Mouse (Mus musculus) lung, postnatal 4 days (tissue): ENCODE results near the gene Ltb.
A peak's percentile ranks its signal among the peaks of the same experiment; 100 is the strongest.

Experiments used
- DNase-seq, 2 experiments: peaks; one replicate each; pipeline ENCODE4 v3.0.0; 2021

Ltb gene

DNA sequence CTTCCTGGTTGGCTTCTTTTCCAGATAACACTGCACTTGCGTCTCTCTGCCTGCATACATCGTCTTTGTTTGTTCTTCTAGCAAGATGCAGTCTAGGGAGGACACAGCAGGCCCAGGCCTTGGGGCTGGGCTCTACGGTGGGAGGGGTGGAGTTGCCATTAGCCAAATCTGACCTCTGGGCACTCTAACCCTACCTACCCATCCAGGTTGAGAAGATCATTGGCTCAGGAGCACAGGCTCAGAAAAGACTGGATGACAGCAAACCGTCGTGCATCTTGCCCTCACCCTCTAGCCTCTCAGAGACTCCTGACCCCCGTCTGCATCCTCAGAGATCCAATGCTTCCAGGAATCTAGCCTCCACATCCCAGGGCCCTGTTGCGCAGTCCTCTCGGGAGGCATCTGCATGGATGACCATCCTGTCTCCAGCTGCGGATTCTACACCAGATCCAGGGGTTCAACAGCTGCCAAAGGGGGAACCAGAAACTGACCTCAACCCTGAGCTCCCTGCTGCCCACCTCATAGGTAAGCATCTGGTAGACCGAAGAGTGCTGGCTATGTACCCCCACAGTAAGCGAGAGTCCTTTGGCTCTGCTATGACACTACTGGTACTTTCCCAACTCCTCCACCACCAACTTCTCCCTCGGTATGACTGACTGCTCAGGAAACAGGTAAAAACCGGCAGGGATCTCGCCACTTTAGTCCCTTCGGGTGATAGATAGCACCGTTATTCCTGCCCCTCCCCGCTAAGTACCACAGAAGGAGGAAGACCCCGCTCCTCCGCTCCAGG is 798 bp downstream of the Ltb start:
- no peak for DNase-seq

DNA sequence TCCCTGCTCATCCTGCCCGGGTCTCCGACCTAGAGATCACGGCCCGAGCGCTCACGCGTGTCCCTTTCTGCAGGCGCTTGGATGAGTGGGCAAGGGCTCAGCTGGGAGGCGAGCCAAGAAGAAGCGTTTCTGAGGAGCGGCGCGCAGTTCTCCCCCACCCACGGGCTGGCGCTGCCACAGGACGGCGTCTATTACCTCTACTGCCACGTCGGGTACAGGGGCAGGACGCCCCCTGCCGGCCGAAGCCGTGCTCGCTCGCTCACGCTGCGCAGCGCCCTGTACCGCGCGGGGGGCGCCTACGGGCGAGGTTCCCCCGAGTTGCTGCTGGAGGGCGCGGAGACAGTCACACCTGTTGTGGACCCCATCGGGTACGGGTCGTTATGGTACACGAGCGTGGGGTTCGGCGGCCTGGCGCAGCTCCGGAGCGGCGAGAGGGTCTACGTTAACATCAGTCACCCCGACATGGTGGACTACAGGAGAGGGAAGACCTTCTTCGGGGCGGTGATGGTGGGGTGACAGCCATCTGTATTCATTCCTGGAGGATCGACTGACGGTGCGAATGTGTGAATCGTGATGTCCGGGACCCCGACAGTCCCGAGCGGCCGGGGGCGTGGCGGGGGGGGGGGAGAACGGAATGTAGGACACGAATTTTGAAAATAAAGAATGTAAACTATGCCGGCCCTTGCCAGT is 1.5 kb downstream of the Ltb start:
- peak; percentile 88 to 90 for DNase-seq

DNA sequence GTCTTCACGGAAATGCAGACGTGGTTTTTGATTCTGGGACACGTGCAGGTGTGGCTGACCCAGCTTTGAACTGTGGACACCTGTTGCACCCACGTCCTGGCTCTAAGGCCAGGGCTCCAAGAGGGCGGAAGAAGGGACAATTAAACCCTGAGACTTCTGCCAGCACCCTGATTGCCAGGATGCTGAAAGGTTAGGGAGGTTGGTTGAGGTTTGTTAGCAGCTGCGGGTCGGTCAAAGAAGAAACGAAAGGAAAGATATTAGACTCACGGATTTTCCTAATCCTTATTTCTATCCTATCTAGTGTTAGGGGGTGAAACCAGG is 2.0 kb downstream of the Ltb start:
- DNase-seq: no peak

DNA sequence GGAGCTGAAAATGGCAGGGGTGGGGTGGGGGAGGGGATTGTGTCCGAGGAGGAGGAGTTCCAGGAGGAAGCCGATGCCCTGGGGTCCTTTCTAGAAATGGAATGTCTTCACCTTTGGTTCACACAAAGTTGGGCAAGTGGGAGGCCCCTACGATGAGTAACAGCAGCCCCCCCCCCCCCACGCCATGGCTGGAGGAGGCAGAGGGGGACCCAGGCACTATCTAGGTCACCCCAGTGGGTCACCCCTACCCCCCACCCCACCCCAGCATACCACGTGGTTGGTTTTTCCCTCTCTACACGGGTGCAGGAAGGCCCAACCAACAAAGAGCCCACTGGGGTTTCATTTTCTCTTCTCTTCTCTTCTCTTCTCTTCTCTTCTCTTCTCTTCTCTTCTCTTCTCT is 2.9 kb downstream of the Ltb start:
- no peak for DNase-seq

DNA sequence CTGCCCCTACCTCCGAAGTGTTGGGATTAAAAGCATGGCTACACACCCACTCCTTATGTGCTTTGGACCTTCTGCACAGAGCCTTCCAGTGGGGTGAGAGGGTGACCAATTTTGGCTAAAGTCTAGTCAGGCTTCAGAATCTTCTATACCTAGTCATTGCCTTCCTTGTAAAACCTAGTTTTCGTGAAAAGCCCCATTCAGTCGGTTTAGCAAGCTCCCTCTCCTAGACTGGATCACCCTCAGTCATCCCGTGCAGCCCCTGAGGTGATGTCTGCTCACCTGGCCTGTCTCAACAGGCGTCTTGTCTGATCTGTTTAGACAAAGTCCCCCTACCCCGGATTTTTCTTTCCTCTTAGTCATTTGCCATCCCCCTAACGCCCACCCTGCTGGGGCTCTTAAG is 3.8 kb downstream of the Ltb start:
- no peak for DNase-seq

DNA sequence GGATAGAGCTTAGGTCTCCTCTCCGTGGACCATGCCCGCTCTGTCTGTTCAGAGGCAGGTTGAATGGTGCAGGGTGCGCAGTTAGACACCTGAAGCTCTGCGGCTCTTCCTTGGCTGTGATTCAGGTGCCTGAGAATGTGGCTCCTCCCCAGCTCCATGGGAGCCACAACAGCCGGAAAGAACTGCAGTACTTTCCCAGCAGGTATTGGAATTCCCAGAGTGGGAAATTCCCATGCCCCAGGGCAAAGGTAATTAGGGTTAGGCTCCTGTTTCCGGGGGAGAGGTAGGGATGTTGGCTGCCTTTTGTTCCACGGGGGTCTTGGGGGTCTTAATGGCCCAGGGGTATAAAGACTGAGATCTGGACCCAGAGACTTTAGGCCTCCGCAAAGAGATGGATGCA is 4.7 kb downstream of the Ltb start:
- DNase-seq: no peak

DNA sequence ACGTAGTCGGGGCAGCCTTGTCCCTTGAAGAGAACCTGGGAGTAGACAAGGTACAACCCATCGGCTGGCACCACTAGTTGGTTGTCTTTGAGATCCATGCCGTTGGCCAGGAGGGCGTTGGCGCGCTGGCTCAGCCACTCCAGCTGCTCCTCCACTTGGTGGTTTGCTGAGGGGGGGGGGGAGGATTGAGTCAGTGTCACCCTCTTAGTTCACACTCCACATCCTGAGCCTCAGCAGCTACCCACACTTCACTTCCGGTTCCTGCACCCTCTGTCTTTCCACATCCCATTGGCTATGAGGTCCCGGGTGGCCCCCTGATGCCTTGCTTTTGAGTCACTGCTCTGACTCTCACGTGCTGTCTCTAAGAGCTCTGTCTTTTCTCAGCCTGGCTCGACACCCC is 6.2 kb downstream of the Ltb start:
- peak; percentile 53 to 55 for DNase-seq

DNA sequence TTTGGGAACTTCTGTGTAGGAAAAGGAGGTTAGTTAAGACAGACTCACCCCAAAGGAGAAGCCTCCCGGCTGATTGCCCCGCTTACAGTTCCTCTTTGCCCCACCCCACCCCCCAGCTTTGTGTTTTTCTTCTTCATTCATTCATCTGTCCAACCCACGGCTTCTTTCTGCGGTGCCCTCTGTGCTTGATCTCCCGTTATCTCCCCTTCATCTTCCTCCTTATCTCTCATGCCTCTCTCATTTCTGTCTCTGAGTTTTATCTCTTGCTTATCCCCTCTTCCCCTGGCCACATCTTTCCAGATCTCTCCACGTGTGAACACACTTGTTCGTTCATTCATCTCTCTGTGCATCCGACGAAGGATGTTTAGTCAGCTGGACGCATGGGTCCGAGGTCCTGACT is 6.9 kb downstream of the Ltb start:
- no peak for DNase-seq

DNA sequence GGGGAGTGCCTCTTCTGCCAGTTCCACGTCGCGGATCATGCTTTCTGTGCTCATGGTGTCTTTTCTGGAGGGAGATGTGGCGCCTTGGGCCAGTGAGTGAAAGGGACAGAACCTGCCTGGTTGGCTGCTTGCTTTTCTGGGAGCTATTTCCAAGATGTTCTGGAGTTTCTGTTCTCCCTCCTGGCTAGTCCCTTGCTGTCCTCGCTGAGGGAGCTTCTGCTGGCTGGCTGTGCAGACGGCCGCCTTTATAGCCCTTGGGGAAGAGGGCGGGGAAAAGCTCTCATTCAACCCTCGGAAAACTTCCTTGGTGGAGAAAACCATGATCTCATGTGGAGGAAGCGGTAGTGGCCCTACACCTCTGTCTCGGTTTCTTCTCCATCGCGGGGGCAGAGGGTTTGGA is 7.5 kb downstream of the Ltb start, which contains the start of gene Tnf:
TSS of gene Tnf (minus strand) at position 221 of the 400 bp plus-strand sequence.
- DNase-seq: peak; percentile 67 to 80

DNA sequence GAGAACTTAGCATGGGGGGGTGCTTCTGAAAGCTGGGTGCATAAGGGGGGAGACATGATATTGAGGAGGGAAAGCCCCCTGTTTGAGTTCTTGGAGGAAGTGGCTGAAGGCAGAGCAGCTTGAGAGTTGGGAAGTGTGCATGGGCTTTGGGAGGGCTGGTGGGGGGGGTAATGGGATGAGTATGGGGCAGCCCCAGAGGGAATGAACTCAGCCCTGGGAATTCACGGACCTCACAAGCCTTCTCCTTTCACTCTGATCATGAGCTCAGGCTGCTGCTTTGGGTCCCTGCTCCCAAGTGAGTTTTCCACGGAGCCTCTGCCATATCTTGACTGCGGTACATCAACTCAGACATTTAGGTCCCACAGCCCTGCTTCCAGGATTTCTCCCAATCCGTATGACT is 8.2 kb downstream of the Ltb start:
- DNase-seq: no peak

DNA sequence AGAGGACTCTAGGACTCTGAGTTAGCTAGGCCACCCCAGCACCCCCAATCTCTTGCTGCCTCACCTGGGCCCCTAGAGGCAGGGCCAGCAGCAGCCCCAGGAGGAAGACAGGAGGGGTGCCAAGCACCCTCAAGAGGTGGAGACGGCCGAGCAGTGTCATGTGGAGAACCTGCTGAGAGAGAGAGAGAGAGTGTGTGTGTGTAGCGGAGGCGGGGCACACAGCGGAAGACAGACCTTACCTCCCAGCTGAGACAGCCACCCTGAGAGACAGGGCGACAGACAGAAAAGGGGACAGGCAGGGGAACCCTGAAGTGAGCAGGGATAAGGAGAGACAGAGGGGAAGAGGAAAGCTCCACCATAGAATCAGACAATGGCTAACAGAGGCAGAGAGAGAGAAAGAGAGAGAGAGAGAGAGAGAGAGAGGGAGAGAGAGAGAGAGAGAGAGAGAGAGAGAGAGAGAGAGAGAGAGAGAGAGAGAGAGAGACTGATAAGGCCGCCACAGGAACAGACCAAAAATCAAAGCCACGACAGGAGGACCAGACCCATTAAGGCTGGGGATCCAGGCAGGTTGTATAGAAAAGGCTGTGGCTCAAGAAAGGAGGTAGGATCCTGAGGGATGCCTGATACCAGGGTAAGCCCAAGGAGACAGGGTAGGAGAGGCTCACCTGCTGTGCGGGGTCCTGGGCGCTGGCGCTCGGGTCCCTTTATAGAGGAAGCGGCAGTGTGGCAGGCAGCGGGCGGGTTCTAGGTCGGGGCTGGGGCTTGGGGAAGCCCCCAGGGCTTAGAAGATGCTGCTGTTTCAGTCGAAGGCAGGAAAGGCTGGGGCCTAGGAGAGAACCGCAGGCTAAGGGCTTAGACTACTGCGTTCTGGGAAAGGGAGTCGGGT is 10.5 kb downstream of the Ltb start, which contains the start of gene Lta:
TSS of gene Lta (minus strand) at position 858 of the 886 bp plus-strand sequence.
- no peak for DNase-seq

DNA sequence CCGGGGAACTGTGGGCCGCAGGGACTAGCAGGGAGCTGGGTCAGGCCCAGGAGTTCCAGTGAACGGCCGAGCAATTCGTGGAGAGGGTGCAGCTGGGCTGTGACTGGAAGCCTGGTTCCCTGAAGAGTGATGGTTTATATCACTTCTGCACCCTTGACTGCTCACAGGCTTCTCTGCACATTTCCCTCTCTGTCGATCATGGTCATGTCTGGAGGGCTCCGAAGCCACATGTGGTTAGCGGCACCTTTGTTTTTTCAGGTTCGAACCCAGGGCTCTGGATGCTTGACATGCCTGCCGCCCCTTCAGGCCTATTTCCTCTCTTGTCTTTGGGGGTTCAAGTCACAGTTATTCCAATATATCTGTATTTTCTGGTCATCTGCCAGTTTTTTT is 11.1 kb downstream of the Ltb start:
- DNase-seq: no peak

DNA sequence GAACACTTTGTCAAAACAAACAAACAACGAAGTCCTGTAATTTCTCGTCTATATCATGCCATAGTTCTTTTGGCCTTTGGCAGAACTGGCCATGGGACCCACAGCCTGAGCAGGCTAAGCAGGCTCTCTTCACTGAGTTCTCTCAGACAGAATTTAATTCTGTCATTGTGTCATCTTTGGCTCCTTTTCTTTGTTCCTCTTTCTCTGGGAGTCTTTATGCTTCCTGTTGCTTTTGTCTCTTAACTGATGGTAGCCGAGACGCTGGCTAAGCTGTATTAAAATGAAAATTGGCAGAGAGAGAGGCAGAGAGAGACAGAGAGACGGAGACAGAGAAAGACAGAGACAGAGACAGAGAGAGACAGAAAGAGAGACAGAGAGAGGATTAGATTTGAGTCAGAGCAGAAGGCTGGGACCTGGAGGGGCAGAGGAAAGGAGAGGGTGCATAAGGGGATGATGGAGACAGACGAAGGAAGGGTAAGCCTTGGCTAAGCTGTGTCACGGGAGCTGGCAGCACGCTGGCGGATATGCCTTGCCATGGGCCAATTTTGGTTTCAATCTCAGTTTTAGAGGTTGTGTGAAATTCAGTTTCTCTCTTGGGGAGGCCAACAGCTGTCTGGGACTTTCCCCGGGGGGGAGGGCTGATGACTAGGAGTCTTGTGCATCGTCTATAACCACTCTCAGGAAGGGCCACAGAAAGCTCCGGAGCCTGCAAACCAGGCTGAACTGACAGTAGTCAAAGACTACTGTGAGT is 15.7 kb downstream of the Ltb start:
- DNase-seq: no peak

DNA sequence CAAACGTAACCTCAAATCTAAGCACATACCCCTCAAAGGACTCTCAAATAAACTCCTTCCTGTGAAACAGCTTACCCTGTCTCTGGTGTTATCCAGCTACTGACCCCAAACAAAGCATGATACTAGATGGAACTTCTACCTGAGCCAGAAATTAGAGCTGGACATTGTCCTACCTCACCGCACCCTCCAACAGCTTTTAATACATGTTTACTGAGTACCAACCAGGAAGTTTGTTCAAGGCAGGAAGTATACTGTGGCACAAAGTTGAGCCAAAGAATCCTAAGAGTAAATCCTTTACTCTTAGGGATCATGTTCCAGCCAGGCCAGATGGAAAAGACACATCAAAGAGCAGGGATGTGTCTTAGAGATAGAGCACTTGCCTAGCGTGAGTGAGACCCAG is 16.4 kb downstream of the Ltb start:
- no peak for DNase-seq

DNA sequence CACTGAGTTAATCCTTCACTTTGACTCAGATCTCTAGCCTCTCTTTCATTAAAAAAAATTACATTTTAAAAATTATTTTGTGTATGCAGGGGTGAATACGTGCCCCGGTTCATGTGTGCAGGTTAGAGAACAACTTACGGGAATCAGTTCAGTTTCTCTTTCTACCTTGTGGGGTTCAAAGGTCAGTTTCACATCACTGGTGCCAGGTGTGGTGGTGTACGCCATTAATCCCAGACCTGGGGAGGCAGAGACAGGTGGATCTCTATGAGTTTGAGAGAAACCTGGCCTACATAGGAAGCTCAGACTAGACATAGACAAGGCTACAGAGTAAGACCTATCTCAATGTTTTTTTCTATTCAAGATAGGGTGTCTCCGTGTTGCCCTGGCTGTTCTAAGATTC is 18.8 kb downstream of the Ltb start:
- DNase-seq: no peak

DNA sequence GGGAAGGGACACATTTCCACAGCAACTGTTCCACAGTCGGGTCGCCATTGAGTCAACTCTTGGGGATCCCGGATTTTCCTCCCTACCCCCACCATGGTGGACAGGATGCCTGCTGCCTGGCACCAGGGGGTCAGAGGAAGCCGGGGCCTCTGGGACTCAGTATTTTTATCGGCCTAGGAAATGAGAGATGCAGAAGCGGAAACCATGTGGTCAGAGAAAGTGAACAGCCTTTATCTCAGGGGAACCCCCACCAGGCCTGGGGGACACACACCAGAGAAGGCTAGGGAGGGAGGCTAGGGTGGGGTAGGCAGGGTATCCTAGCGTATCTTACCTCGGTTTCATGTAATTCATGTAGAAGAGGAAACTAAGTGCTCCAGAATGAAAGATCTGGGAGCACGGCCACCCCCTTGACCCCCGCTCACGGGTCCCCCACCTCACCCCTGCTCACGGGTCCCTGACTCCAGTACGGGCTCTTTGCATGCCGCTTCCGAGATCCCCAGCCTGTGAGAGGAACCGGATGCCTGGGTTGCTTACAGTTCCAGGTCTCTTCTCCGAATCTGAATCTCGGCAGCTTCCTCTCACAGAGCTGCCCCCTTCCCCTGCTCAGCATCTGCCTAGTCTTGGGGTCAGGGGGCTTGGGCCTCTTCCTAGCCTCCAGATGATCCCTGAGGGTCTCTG is 24.4 kb downstream of the Ltb start:
- peak; percentile 62 to 75 for DNase-seq

DNA sequence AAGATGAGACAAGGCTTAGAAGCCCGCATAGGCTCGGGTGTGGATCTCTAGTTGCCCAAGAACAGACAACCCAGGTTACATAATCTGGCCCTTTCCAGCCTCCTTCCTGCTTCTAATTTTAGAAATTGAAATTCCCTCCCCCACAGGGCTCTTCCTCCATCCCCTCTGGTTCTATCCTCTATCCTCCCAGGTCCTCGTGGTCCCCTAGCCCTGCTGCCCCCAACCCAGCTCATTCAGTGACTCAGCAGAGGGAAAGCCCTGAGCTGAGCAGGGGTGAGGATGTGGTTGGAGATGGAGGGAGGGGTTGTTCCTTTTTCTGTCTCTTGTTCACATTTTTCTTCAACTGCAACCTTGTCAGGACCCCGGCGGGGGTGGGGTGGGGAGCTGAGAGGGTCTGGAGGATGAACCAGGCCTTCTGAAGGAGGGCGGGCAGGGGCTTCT is 25.4 kb downstream of the Ltb start:
- peak in 1 of 2 experiments; percentile 43 for DNase-seq

DNA sequence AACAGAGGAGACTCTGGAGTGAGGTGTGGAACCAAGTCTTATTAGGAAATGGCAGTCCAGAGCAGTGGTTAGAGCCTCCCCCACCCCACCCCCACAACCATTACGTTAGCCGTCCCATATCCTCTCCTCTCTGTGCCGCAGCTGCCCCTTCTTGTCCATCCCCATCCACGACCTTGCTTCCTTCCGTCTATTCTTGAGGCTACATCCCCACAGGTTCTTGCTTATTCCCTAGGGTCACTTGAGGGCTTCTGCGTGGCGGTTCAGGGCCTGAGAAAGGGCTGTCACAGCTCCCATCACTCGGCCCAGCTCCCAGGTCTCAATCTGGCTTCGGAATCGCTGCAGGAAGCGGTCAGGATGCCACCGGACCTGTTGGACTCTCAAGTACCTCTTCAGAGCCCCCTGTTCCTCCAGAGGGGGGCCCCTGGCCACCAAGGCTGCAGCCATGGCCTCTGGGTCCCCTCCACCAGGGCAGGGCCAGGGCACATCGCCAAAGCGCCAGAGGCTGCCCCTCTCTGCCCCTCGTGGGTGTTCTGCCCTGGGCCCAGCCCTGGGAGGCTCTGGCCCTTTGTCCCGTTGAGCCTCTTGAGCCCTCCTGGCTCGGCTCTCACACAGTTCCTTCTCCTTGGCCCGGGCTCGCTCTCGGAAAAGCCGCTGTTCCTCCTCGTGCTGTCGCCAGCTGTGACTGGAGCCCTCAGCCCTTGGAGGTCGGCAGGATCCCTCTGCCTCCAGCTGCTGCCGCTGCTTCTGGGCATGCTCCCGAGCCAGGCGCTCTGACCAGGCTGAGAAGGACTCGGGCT is 26.1 kb downstream of the Ltb start, which contains the start of gene Gm16181:
TSS of gene Gm16181 (plus strand) at position 679 of the 797 bp plus-strand sequence.
- DNase-seq: peak; percentile 62 to 85

DNA sequence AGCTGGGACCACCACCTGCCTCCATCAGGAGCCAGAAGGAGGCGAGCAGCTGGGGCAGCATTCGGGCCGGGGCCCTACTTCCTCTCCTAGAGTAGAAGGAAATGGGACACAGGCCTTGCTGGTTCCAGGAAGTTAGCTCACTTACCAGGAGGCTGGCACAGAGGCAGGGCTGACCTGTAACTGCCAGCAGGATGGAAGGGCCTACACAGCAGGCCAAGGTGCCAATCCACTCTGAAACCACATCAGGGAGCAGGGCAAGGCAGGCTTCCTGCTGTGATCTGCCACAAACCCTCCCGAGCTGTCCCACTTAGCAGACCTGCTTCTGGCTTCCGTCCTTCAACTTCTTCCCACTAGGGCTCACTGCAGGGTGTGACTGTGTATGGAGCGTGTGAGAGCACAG is 28.1 kb downstream of the Ltb start:
- DNase-seq: peak; percentile 58 to 72

DNA sequence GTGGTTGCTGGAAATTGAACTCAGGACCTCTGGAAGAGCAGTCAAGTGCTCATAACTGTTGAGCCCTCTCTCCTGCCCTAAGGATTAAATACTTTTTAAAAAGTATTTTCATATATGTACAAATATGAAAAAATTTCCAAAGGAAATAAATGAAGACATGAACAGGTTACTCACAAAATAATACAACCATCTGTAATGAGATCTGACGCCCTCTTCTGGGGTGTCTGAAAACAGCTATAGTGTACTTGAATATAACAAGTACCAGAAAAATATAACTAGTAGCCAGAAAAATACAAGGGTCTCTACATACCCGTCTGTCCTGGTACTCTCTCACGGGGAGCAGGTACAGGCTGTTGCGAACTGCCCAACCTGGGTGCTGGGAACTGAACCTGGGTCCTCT is 30.4 kb downstream of the Ltb start:
- DNase-seq: no peak

DNA sequence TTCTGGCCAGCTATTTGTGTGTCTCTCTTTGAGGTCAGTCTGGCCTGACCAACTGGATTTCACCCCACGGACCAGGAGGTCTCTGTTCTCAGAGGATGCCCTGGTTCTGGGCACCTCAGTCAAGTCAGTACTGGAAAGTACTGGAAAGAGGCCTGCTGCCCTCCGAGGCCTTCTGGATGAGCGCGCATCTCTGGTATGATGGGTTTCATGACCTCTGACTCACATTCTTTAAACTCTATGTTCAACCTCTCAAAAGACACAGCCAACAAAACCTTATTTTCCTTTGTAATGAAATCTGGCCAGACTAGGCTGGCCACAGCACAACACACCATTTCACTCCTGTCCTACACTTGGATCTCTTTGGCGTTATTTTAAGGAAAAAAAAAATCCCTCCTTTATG is 31.2 kb downstream of the Ltb start:
- no peak for DNase-seq
